Mouse (Mus musculus): ENCODE results near the gene Peak1.
"Not testable (repeated sequence)": the region's sequence is repeated elsewhere in the genome, so short reads cannot be mapped to it uniquely, and the experiment has no call there.

The Peak1 gene

DNA sequence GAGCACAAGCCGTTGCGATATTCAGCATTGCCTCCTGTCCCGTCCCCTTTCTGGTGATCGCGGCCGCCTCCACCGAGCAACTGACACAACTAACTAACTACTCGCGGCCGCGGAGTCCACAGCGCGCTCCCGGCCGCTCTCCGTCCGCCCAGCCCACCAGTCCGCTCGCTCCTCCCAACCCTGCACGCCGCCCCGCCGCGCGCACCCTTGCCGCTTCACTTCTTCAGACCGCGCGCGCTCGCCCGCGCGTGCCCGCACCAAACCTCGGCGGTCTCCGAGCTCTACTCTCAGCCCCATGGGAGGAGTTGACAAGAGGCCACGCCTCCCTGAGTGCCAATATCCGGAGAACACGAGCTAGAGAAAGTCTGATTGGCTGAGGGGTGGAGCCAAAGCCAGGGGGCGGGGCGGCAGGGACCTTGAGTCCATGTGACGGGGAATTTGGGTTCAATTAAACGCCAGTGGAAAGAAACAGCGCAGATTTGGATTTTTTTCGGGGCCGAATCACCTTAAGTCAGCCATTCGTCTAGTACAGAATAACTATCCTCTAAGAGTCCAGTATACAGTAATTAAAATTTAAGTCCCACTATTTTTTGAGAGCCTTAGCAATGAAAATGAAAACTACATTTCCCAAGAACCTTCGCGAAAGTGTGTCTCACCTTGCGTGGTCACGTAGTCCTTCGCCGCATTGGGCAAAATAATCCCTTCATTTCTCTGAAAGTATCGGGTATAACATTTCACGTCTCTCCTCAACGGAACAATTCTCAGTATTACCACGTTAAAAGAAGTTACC is at the start of gene Peak1, which contains the start of gene Hmg20a:
Peak1 (minus strand) TSS at position 120 of the 790 bp plus-strand sequence.
Hmg20a (plus strand) TSS at position 662 of the 790 bp plus-strand sequence.
- peak; percentile 99 for DNase-seq (ENCODE audit: low spot score)

DNA sequence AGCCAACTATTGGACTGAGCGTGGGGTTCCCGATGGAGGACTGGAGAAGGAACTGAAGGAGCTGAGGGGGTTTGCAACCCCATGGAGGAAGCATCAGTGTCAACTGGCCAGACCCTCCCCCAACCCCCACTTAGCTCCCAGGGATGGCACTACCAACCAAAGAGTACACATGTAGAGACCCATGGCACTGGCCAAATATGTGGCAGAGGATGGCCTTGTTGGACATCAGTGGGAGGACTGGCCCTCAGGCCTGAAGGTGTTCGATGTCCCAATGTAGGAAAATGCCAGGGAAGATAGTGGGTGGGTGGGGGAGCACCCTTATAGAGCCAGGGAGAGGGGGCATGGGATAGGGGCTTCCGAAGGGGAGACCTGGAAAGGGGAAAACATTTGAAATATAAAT is 48.4 kb upstream of the Peak1 start:
- no peak for DNase-seq (ENCODE audit: low spot score)

DNA sequence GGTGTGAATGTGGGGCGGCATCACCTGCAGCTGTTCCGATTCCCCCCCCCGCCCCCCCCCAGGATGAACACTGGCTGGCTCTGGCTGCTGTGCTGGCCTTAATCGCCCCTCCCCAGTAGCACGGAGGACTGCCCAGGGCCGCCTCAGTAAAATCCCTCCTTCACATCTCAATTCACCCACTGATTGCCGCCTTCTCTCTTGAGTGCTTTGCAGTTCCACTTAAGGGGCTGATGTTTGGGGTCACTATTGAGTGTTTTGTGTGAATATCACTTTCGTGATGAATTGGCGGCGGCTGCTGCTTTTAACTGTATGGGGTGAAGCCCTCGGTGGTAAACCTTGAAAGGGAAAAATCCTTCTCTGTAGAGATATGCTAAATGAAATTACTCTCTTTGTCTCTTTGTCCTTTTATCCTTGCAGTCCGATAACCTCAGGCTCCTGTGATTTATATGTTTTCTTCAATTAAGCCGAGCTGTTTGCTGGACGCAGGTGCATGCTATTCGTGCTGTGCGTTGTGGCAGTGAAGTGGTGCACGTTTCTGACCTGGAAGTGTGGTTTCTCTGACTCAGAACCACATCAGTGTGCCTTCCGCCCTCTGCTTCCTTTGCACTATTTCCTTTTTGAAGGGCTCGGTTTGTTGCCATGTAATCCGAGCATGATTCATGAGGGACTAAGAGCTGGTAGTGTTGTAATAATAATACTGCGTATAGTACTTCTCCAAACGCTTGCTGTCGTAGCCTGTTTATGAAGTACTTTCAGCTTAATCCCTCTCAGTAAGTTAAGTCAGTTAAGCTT is 47.2 kb upstream of the Peak1 start:
- no peak for DNase-seq (ENCODE audit: low spot score)

DNA sequence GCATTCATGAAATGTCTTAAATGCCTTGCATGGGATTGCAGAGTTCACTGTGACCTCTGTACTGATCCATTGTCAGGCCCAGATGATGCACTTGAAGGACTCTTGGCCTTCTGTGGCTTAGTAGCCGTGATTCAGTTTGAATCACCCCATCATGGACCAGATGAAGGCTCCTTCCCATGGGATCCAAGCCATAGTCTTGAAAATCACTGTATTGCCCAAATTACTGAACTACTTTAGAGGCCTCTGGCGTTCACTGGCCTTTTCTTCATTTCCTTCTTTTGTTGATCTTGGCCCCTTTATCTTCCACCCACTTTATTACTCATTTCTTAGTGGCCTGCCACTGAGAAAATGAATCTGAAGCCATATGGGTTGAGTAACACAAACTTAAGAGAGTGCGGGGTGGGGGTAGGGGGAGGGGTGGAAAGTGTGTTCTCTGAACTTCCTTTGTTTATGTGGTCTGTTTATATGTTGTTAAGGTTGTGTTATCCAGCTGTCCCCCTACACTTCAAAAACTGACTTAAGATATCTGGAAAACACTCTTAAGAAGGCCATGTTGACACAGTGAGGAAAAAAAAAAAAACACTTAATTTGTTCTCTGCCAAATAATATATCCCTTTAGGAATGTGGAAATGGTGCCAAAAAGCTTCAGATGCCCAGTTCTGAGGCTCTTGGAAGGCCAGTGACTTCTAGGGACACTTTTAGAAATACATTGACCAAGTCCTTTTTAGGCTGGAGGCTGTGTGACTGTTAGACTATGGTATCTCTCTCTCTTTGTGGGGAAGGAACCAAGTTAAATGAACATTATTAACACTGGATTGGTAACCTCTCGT is 46.0 kb upstream of the Peak1 start:
- no peak for DNase-seq (ENCODE audit: low spot score)

DNA sequence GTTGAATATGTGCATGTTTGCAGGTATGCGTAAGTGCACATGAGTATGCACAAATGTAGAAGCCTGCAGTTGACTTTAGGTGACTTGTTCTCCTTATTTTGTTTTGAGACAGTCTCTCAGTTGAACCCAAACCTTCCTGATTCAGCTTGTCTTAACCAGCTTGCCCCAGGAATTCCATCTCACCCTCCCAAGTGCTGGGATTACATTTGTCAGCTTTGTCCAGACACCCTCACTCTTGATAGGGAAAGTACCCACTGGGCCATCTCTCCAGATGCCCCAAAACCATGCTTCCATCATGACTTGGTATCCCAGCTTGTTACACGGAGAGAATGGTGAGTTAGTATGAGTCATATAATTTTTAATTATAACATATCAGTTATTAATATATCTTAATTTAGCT is 45.2 kb upstream of the Peak1 start:
- DNase-seq (ENCODE audit: low spot score), result no peak

DNA sequence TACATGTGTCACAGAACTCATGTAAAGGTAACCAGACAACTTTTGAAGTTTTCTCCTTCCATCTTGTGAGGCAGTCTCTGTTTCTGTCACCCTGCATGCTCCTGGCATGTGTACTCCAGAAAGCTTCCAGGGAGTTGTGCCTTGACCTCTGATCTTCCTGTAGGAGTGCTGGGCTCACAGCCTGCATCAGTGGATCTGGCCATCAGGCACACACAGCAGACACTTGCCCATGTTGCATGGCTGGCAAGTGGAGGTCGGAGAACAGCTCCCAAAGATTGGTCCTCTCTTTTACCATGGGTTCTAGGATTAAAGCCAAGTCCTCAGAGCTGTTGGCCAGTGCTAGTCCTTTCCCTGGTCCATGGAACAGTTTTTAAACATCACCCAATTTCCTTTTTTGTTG is 44.7 kb upstream of the Peak1 start:
- DNase-seq (ENCODE audit: low spot score), result no peak

DNA sequence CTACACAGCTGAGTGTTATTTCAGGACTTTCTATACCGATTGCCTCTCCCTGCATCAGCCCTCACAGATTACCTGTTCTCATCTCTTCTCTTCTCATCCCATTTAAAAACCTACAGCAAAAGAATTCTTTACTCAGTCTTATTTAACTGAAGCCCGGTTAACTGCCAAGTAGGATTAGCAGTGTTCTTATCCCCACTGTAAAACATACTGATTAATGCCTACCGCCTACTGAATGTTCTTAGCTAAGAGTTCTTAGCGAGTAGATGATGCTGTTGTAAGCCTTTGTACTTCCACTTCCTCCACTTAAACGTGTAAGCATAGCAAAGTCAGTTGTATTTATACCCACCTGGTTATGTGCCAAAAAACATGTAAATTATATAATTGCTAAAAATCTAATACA is 43.1 kb upstream of the Peak1 start:
- no peak for DNase-seq (ENCODE audit: low spot score)

DNA sequence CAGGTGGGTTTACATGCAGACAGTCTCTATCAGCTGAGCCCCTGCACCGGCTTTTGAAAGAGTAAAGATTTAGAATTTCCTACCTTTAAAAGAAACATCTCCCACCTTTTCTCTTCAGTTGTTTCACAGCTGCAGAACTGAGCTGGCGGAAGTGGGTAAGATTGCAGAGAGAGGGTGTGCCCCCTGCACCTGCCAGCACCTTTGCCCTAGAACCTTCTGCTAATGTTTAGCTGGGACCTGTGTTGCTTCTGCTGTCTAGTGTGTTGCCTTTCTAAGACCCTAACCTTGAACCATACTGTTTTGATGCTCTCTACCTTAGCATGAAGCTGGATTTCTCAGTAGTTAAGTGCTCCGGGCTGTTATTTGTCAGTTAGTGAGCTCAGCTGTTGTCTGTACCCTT is 38.6 kb upstream of the Peak1 start:
- DNase-seq (ENCODE audit: low spot score), result no peak

DNA sequence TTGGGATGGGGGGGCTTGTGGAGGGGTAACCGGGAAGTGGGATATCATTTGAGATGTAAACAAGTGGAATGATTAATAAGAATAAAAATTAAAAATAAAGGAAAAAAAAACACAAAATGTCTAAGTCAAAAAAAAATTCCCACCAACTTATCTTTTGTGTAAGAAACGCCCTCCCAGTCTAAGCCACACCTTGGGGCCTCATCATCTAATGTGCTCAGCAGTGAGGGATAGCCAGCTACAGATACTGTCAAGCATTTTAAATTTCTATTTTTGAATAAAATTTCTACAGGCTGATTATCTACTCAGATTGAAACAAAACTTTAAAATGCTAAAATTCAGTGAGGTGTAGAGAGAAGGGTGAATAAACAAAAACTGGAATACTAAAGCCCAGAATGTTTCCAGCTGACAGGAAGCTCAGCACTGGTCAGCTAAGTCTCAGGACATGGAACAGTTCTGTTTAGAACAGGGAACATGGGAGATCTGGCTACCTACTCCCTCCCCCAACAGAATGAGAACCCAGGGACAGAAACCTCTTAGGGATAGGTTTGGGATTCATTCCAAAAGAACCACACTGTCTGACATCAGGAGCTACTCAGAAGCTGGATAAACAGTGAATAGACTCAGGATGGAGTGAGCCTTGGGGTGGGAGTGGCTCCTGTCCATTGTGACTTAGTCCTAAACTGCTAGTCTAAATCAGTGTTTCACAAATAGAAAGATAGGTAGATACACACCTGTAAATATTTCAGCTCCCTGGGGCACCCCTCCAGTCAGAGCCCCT is 35.4 kb upstream of the Peak1 start:
- no peak for DNase-seq (ENCODE audit: low spot score)

DNA sequence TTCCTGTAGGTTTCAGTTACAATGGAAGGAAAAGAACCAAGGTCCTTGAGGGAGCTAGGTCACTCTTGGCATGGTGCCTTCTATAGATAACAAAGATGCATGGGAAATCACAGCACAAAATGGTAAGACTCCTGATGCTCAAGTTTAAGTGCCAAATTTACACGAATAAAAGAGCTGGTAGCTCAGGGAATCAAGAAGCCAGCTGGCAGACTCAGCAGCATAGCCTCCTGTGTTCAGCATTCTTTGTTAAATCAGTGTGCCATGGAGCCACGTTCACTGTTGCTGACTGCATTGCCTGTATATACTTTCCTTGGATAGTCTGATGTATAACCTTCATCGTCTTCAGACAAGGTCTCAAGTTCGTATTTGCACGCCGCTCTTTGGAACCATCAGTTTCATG is 33.7 kb upstream of the Peak1 start:
- DNase-seq (ENCODE audit: low spot score), result no peak

DNA sequence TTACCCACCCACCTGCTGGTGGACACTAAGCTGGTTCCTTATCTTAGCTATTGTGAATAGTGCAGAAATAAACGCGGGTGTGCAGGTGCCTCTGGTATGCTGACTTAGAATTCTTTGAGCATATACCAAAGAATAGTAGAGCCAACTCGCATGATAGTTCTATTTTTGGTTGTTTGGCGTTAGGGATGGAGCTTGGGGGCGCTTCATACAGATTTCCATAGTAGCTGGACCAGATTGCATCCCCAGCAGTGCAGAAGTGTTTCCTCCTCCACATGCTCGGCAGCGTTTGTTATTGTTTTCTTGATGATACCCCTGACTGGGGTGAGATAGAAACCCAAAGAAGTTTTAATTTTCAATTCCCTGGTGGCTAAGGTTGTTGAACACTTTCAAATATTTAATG is 21.8 kb upstream of the Peak1 start:
- no peak for DNase-seq (ENCODE audit: low spot score)

DNA sequence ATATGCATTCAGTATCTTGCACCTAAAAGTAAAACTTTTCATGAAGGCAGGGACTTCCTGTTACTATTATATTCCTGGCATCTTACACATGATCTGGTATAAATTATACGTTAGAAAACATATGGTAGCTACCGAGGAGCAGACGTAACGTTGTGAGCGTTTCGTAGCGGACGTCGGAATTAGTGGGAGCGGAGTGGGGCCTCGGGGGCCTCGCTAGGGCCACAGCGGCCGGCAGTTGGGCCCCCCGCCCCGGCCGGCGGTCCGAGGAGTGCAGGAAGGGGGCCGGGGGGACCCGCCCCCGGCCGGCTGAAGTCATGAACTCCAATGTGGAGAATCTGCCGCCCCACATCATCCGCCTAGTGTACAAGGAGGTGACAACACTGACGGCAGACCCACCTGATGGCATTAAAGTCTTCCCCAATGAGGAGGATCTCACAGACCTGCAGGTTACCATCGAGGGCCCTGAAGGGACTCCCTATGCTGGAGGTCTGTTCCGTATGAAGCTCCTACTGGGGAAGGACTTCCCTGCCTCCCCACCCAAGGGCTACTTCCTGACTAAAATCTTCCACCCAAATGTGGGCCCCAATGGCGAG is 19.5 kb upstream of the Peak1 start:
- not testable (repeated sequence) for DNase-seq (ENCODE audit: low spot score)

DNA sequence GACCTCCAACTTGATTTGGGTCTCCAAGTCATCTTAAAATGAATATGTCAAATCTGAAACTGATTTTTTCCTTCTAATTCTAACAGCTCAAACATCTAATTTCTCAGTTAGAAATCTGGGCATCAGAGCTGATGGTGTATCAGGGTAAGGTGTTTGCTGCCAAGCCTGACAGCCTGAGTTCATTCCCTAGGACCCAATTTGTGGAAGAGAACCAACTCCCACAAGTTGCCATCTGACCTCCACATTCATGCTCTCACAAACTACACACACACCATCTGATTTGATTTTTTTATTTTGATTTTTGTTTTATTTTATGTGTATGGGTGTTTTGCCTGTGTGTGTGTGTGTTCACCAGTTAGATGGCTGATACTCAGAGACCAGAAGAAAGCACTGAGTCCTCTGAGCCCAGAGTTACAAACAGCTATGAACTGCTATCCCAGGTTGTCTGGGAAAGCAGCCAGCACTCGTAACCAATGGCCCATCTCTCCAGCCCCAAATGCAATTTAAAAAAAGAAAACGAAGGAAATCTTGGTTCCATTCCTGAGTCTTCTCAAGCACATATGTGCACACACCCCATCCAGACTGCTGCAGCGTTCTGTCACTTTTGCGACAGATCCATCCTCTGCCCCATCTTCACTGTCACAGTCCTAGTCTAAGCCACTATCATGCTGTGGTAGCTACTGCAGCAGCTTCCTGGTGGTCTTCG is 18.1 kb upstream of the Peak1 start:
- no peak for DNase-seq (ENCODE audit: low spot score)

DNA sequence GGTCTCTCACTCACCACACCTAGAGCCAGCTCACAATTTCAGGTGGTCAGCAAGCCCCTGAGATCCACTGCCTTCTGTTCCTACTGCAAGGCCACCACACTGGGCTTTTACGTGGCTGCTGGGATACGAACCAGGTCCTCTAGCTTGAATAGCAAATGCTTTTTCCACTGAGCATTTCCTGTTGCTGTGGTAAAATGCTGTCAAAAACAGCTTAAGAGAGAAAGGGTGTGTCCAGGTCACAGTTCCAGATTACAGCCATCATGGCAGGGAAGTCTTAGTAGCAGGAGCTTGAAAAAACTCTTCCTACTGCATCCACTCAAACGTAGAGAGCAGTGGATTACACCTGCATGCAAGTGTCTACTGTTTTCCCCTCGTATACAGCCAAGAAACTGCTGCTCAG is 7.0 kb upstream of the Peak1 start:
- DNase-seq (ENCODE audit: low spot score), result no peak

DNA sequence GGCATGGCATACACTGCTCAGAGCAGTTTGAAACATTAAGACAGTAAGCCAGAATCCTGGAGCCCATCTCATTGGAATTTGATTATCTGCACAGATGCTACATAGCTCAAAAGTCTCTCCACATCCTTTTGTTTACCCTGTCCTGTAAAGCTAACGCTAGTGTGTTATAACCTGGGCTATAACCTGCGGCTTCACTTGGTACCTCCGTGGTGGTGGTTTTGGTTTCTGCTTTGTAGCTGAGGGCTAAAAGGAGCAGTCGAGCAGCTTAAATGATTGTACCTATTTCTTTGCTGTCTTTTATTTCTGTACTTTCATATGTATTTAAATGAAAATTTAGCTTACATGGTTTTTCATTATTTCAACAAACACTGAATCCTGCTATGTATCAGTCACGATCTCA is 4.1 kb upstream of the Peak1 start:
- DNase-seq (ENCODE audit: low spot score), result no peak

DNA sequence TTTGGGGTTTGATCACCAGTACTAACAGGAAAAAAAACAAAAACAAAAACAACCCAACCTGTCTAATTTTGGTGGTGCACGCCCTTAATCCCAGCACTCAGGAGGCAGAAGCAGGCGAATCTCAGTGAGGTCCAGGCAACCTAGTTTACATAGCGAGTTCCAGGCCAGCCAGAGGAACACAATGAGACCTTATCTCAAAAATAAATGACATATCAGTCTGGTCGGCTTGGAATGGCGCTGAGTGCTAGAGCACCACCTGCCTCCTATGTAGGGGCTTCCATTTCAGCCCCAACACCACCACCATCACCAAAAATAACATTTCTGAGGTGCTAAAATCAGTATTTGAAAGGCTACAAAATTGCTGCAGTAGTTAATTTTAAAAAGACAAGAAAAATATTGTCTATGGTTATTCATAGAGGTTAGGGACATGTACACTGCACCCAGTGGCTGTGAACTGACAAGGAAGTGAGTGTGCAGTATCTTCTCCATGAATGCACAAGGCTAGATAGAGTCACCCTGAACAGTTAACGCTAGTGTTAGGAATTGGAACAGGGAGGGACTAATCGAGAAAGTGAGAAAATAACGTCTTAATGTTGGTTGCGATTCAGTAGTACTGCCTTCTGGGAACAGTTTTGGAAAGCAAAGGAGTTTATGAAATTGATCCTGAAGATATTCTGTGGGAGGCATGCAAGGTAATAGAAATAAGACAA is 3.2 kb upstream of the Peak1 start:
- no peak for DNase-seq (ENCODE audit: low spot score)

DNA sequence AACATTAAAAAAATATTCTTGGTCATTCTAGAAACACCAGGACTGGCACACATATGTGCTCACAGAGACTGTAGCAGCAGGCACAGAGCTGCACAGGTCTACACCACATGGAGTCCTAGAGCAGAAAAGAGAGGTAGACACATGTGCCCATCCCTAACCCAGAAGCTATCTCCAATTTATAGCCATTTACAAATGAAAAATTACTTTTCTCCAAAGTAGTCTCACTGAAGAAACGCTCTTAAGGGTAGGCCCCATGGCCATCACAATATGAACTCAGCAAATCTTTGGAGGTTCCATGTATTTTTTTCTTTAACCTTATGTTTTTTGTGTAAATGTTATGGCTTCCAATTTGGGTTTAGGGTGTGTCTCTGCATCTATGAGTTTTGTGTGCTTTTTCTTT is 2.4 kb upstream of the Peak1 start:
- no peak for DNase-seq (ENCODE audit: low spot score)

DNA sequence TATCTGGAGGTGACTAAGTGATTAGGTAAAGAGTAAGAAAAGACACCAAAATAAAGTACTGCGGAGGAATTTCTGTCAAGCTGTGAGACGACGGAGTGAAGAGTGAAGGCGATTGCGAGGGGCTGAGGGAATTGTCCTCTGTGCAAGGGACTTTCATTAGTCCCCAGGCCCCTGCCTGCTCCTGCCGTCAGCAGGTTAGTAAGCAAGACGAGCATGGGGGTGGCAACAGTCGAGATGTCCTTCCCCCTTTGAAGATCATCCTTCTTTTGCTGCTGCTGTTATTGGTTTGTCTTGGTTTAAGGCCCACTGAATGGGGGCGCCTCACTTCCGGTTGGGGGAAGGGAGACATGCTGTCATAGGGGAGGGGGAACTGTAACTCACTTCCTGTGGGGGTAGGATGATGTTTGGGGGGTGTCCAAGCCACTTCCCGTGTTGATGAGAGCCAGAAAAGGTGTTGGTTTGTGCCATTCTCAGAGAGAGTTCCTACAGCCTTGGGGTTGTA is 922 bp upstream of the Peak1 start:
- DNase-seq (ENCODE audit: low spot score), result peak; percentile 21

DNA sequence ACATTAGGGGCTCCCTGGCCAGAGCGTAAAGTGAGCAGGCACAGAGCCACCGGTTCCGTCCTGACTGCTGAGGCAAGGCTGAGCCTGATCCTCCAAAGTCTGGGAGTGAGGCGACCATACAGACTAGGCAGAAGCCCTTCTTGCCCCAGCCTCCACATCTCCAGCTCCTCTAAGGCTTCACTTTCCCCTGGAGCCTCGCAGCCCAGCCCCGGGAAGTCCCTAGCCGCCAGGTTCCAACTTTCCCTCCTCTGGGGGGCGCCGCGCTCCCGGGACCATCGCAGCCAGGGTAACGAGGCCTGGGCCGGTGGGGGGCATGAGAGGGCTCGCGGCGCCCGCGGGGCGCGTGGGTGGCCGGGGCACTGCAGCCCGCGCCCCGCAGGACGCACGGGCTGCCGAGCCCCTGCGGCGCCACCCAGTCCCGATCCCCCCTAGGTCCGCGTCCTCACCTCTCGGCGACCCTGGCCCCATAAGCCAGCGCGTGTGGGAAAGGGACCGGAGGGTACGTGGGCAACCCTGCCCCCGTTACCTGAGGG is 386 bp downstream of the Peak1 start:
- peak; percentile 47 for DNase-seq (ENCODE audit: low spot score)
